Mouse (Mus musculus) testis, adult 2 months (tissue): ENCODE measurements around the gene Shroom3. TPM values are rescaled to one million over a fixed set of nuclear protein-coding genes. Genes with fewer than 3 reads are reported as not detected.

Experiments used
- H3K27ac ChIP-seq: fragments of 200-500 bp; 2 replicates; pipeline ENCODE4 v1.5.1; 2012; ENCODE audit warnings: low read depth, low read length; ENCODE audit not compliant: control insufficient read depth, insufficient read depth
- H3K27me3 ChIP-seq: fragments of 200-500 bp; 2 replicates; pipeline ENCODE4 v1.6.1; 2012; ENCODE audit warnings: mild to moderate bottlenecking, low read length, moderate library complexity; ENCODE audit not compliant: control insufficient read depth, insufficient read depth
- H3K36me3 ChIP-seq: fragments of 200-500 bp; 2 replicates; pipeline ENCODE4 v1.6.1; 2012; ENCODE audit warnings: mild to moderate bottlenecking, low read length; ENCODE audit not compliant: control insufficient read depth, insufficient read depth
- H3K4me1 ChIP-seq: fragments of 200-500 bp; 2 replicates; pipeline ENCODE4 v1.6.1; 2012; ENCODE audit warnings: low read length; ENCODE audit not compliant: control insufficient read depth, insufficient read depth
- H3K4me3 ChIP-seq: fragments of 200-500 bp; 2 replicates; pipeline ENCODE4 v1.5.1; 2012; ENCODE audit warnings: low read depth, mild to moderate bottlenecking, low read length, moderate library complexity, mixed read lengths; ENCODE audit not compliant: control insufficient read depth
- CTCF ChIP-seq: fragments of 200-500 bp; IDR thresholded peaks from 2 replicates; pipeline ENCODE4 v1.5.1; 2012; ENCODE audit warnings: low read depth, mild to moderate bottlenecking, inconsistent platforms, low read length, moderate library complexity; ENCODE audit not compliant: control insufficient read depth, insufficient read depth, insufficient replicate concordance
- POLR2A ChIP-seq: fragments of 200-500 bp; IDR thresholded peaks from 2 replicates; pipeline ENCODE4 v1.6.1; 2012; ENCODE audit warnings: low read depth, mild to moderate bottlenecking, inconsistent platforms, low read length, moderate library complexity; ENCODE audit not compliant: control insufficient read depth
- polyA plus RNA-seq: library from polyadenylated mRNA; depleted of rRNA; stranded (reverse); fragments of >200 nt; gene quantifications from 2 replicates; pipeline ENCODE4 v1.2.3, GENCODE M21; 2012

Shroom3 gene
- polyA plus RNA-seq, 1 experiment: 25.6 TPM

DNA sequence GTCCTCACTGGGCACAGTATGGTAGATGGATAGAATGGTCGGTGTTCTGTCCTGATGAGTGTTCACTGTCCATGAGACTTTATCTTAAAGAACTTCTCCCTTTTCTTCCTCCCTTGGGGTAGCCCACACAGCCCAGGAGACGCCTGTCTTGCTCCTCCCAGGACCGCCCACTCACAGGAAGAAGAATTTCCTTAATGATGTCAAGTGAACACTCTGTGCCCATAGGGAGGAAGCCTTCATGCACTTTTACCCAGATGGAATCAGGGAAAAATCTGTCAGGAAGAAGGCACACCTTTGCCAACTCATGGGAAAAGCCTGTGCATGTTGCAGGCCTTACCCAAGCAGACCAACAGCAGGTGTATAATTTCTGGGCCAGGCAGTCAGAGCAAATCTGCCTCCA, 174.9 kb downstream of the Shroom3 start:
- H3K27me3 ChIP-seq: no peaks in the 10 kb centered on the region
- H3K4me3 ChIP-seq: no peak overlapping the region
- TF ChIP-seq POLR2A (no peak), CTCF (no peak)
- H3K36me3 ChIP-seq: no peaks in the 10 kb centered on the region
- no peak overlapping the region for H3K27ac ChIP-seq
- H3K4me1 ChIP-seq: peaks cover 4% of the 10 kb centered on the region; the same call in 1 of the 2 replicates

DNA sequence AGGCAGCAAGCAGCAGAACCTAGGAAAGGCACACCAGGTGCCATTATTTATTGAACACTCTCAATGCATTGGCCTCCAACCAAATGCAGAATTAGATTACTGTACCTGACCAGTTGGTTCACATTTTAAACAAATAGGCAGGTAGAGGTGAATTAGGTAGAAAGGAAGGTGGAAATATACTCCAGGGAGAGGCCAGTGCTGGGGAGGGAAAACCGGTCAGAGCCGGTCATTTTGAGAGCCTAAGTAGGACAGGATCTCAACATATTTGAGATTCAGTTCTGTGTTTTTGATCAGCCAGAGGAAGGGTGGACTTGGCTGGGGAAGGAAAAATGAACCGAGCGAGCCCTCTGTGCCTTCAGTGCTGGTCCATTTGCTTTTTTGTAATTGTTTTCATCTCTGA, 175.3 kb downstream of the Shroom3 start:
- Histone ChIP-seq H3K27me3 (no peaks in the 10 kb centered on the region), H3K27ac (no peak overlapping the region), H3K4me1 (peaks cover 4% of the 10 kb centered on the region; the same call in 1 of the 2 replicates), H3K4me3 (no peak overlapping the region), H3K36me3 (no peaks in the 10 kb centered on the region)
- TF ChIP-seq CTCF: no peak

DNA sequence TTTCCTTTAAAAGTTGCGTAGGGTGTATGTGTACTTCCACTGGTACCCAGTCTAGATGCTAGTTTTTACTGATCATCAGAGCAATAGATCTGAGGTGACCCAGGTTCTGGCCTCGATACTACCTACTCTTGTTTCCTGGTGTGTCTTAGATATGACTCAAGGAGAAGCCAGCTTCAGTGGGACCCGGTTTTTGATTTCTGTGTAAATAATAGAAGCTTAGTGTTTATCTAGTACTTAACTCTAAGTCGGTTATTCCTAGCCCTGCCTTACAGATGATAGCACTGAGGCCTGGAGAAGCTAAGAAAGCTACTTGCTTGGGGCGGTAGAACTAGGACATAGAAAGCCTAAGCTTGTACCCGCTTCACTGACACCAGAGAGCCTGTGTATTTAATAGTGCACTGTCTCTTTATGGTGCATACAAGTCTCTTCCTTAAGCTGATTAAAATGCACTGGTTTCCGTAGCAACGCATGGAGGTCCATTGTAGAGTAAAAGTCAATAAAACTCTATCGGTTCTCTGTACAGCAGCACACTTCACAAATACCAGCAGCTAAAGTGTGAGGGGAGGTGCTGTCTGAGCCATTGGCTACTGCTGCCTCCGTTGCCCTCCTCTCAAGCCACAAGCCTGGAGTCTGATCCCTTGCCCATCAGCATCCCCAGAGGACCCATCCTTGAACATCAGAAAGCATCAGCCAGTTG, 178.3 kb downstream of the Shroom3 start:
- TF ChIP-seq POLR2A: no peak
- TF ChIP-seq CTCF: no peak
- Histone ChIP-seq H3K4me1 (no peaks in the 10 kb centered on the region), H3K27me3 (no peaks in the 10 kb centered on the region), H3K36me3 (no peaks in the 10 kb centered on the region), H3K4me3 (no peak overlapping the region), H3K27ac (no peak overlapping the region)

DNA sequence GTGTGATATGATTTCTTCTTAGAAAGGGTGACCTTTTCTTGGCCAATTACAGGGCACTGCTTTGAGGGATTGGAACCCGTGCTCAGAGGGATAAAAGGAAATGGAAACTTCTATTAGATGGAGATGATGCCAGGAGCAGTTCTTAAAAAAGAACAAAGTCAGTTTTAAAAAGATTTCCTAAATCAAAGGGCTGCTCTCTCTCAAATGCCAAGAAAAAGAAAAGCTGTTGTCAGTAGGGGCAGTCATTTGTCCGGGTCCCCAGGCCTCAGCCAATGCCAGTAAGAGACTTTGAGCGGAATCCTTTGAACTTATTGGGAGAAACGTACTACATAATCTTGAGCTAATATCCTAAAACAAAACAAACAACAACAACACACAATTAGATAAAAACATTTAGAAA, 181.9 kb downstream of the Shroom3 start:
- no peak for TF ChIP-seq POLR2A
- no peak for TF ChIP-seq CTCF
- no peak overlapping the region for H3K27ac ChIP-seq
- H3K4me3 ChIP-seq: no peak overlapping the region
- H3K36me3 ChIP-seq: no peaks in the 10 kb centered on the region
- H3K27me3 ChIP-seq: no peaks in the 10 kb centered on the region
- H3K4me1 ChIP-seq: no peaks in the 10 kb centered on the region

DNA sequence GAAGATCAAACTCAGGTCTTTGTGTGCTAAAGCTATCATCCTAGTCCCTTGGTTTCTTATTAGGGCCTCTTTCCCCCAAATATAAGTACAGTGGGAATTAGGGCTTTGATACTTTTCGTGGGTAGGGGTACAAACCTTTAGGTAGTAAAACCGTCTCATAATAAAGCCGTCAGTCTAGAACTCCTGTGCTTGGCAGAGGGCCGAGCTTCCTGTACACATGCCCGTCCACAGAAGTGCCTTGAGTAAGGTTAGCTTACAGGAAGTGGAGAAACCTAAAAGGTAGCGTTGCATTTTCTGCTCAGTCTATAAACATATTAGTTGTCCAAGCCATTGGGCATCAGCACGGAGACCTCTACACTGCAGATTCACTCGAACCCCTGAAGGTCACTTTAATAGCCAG, 183.3 kb downstream of the Shroom3 start:
- Histone ChIP-seq H3K27ac (no peak overlapping the region), H3K4me3 (no peak overlapping the region), H3K36me3 (no peaks in the 10 kb centered on the region), H3K4me1 (no peaks in the 10 kb centered on the region), H3K27me3 (no peaks in the 10 kb centered on the region)
- TF ChIP-seq CTCF (no peak), POLR2A (no peak)

DNA sequence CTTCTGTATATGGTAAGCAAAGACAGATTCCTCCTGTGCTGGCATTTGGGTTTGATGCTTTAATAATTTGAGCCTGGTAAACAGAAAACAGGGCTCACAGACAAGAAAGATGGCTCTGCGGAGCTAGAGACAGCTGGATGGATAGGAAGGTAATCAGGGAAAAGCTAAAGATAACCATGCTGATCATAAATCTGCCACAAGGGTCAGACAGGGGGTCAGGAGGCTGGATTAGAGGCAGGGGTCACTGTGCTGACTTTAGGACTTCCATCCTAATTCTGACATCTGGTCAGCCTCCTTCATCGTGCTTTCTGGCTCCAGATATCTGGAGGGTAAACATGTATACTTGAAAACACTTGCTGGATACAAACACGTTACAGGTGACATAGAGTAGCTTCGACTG, 184.0 kb downstream of the Shroom3 start:
- Histone ChIP-seq H3K36me3 (no peaks in the 10 kb centered on the region), H3K27ac (no peak overlapping the region), H3K4me1 (no peaks in the 10 kb centered on the region), H3K27me3 (no peaks in the 10 kb centered on the region), H3K4me3 (no peak overlapping the region)
- no peak for TF ChIP-seq CTCF
- no peak for TF ChIP-seq POLR2A

DNA sequence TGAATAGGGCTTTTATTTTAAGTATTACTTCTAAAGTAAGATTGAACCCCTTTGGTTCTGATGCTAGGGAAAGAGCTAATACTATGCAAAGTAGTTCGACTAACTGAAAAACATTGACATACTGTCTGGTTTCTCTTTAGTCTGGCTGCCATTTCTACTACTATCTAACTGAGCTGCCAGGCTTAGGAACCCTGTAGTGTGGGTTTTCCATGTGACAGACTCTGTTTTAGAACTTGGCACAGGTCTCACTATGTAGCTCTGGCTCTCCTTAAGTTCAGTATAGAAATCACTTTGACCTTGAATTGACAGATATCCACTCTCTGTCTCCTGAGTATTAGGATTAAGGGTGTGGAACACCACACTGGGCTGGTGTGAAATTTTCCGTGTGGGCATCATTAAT, 185.0 kb downstream of the Shroom3 start:
- H3K4me3 ChIP-seq: no peak overlapping the region
- H3K27me3 ChIP-seq: no peaks in the 10 kb centered on the region
- no peak overlapping the region for H3K27ac ChIP-seq
- TF ChIP-seq CTCF (no peak), POLR2A (no peak)
- no peaks in the 10 kb centered on the region for H3K36me3 ChIP-seq
- H3K4me1 ChIP-seq: no peaks in the 10 kb centered on the region
